Mouse (Mus musculus) E14TG2a.4 (cell line): ENCODE measurements around the gene Bbx.

ENCODE experiments used
- H3K27me3 ChIP-seq: 2 replicates; pipeline ENCODE4 v1.6.1; 2014; ENCODE audit warnings: low read length, control low read depth; ENCODE audit not compliant: insufficient read depth
- H3K36me3 ChIP-seq: 2 replicates; pipeline ENCODE4 v1.6.1; 2014; ENCODE audit warnings: low read length, control low read depth; ENCODE audit not compliant: insufficient read depth
- H3K4me1 ChIP-seq: replicated peaks from 2 replicates; pipeline ENCODE4 v1.6.1; 2014; ENCODE audit warnings: low read depth, low read length, control low read depth
- H3K4me3 ChIP-seq: replicated peaks from 2 replicates; pipeline ENCODE4 v1.5.1; 2014; ENCODE audit warnings: mild to moderate bottlenecking, low read length
- H3K9me3 ChIP-seq: 2 replicates; pipeline ENCODE4 v1.6.1; 2014; ENCODE audit warnings: low read length, control low read depth
- CTCF ChIP-seq: conservative IDR thresholded peaks from 2 replicates; pipeline ENCODE4 v1.5.1; 2014; ENCODE audit warnings: low read length
- NANOG ChIP-seq: IDR thresholded peaks from 2 replicates; pipeline ENCODE4 v1.6.1; 2014; ENCODE audit warnings: borderline replicate concordance, low read length, mixed read lengths
- POU5F1 ChIP-seq: IDR thresholded peaks from 2 replicates; pipeline ENCODE4 v1.6.1; 2014; ENCODE audit warnings: low read length, borderline replicate concordance

Gene Bbx

DNA sequence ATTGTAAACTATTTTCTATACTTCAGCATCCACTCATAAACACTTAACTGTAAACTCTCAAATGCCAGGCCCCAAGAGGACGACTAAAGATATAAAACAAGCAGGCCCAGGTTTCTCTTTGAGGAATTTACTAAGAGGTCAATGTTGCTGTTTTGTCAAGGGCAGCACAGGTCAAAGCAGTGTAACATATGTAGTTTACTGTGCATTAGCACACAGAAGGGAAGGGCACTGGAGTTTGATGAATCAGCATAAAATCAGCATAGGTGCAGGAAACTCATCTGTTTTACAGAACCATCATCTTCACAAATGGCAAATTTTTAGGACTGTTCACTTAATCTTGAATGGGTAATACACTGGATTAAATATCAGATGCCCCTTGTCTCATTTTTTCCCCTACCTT lies 205.9 kb downstream of the Bbx start:
- H3K36me3 ChIP-seq: peaks cover 11% of the 10 kb centered on the region
- no peaks in the 10 kb centered on the region for H3K27me3 ChIP-seq
- no peaks in the 10 kb centered on the region for H3K4me1 ChIP-seq
- no peaks in the 10 kb centered on the region for H3K9me3 ChIP-seq
- TF ChIP-seq POU5F1: no peak
- TF ChIP-seq NANOG: no peak
- TF ChIP-seq CTCF: no peak
- no peak overlapping the region for H3K4me3 ChIP-seq

DNA sequence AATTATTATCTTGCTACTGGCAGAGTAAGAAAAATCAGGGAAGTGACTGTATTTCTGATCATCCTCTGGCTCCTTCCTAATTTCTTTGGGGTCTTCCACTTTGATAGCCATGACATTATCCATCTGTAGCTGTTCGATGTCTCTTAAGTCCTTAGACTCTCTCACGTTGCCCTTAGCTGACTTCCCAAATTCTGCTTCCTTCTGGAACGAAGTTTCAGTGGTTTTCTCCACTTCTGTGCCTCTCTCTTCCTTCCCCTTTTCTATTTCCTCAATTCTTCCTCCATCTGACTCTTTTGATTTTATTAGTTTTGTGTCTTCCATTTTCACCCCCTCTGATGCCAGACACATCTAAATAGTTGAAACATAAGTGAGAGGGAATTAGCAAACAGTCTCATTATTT lies 207.2 kb downstream of the Bbx start:
- H3K36me3 ChIP-seq: peaks cover 15% of the 10 kb centered on the region
- no peaks in the 10 kb centered on the region for H3K9me3 ChIP-seq
- H3K4me3 ChIP-seq: no peak overlapping the region
- no peak for TF ChIP-seq POU5F1
- TF ChIP-seq CTCF: no peak
- no peak for TF ChIP-seq NANOG
- H3K4me1 ChIP-seq: no peaks in the 10 kb centered on the region
- H3K27me3 ChIP-seq: no peaks in the 10 kb centered on the region

DNA sequence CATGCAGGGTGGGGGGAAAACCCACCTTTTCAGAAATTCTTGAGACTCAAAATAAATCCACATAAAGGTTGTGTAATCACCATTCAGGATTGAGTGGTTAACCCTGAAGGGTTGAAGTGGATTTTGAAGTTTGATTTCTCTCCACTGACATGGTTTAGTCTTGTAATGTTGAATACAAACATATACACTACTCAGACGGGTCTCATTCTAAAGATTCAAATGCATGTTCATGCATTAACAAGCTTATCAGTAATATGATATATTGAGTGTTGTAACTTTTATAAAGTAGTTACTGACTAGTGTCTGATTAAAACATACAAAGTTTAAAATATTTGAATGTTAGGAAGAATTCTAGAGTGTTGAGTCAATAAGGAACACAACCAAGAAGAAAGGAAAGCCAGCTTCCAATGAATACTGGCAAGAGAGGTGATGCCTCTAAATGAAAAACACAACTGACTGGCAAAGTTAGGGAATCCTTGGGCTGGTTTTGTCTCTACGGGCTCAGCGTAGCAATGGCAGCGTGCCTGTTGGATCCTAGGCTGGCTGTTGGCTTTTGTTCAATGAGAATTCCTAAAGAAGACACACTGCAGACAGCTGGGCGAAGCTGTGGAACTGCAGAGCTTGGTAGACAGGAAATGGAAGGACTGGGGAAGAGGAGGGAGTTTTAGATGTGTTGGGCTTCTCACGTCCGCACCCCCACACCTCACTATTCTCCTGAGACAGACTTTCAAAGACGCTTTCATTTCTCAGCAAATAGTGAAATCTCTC lies 211.3 kb downstream of the Bbx start:
- TF ChIP-seq POU5F1 (no peak), NANOG (no peak), CTCF (no peak)
- Histone ChIP-seq H3K4me3 (no peak overlapping the region), H3K9me3 (no peaks in the 10 kb centered on the region), H3K36me3 (peaks cover 15% of the 10 kb centered on the region), H3K4me1 (no peaks in the 10 kb centered on the region), H3K27me3 (no peaks in the 10 kb centered on the region)

DNA sequence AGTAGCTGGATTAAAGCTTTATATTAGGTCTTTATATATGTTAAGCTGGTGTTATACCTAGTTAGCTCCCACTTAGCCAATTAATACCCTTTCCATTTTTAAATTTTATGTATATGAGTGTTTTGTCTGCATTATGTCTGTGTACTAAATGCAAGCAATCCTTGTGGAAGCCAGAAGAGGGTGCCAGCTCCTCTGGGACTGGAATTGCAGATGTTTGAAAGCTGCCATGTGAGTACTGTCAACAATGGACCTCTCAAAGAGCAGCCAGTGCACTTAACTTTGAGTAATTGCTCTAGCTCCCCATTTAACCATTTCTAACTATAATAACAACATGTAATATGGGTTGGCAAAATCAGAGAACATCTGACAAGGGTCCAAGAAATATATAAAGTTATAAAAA lies 215.1 kb downstream of the Bbx start:
- TF ChIP-seq POU5F1: no peak
- no peak for TF ChIP-seq NANOG
- no peak for TF ChIP-seq CTCF
- Histone ChIP-seq H3K9me3 (no peaks in the 10 kb centered on the region), H3K36me3 (peaks cover 4% of the 10 kb centered on the region; the same call in 1 of the 2 replicates)

DNA sequence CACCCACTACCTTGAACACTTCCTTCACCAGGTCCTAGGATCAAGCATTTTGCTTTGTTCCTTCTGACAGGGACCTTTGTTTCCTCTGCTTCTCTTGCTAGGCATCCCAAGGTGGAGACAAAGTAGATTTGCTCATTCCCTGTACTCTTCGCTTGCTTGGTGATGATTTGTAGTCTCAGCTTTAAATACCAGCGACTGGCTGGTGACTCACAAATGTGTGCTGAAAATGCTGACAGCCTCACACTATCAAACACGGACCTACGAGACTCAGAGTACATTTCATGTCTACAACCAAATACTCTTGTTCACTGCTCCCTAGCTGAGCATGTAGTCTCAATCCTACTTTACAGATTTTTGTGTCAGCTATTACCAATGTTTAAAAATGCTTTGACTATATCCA lies 220.5 kb downstream of the Bbx start:
- H3K27me3 ChIP-seq: no peaks in the 10 kb centered on the region
- H3K36me3 ChIP-seq: no peaks in the 10 kb centered on the region
- no peaks in the 10 kb centered on the region for H3K9me3 ChIP-seq
- H3K4me3 ChIP-seq: no peak overlapping the region
- TF ChIP-seq CTCF (no peak), POU5F1 (no peak), NANOG (no peak)
- H3K4me1 ChIP-seq: no peaks in the 10 kb centered on the region

More for the DNA sequence above, 215.1 kb downstream of the Bbx start:
- no peaks in the 10 kb centered on the region for H3K4me1 ChIP-seq
- H3K4me3 ChIP-seq: no peak overlapping the region
- no peaks in the 10 kb centered on the region for H3K27me3 ChIP-seq

DNA sequence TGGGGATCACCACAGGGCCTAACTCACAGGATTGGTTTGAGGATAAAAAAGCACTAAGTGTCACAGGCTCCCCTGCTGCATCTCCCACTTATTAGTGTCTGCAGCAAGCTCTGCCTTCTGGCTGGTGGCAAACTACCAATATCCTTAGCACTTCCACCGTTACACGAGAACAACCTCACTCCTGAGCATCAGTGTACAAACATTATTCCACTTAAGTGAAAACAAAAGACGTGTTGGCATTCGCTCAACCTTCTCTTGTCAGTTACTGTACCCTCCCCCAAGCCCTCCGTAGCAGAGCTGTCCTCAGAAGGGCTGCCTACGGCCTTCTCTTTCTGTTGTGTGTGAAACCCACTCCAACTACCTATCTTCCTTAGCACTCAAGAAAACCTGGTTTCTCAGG lies 221.0 kb downstream of the Bbx start:
- Histone ChIP-seq H3K4me3 (no peak overlapping the region), H3K36me3 (no peaks in the 10 kb centered on the region), H3K27me3 (no peaks in the 10 kb centered on the region), H3K9me3 (no peaks in the 10 kb centered on the region), H3K4me1 (no peaks in the 10 kb centered on the region)
- no peak for TF ChIP-seq NANOG
- TF ChIP-seq CTCF: no peak
- TF ChIP-seq POU5F1: no peak

DNA sequence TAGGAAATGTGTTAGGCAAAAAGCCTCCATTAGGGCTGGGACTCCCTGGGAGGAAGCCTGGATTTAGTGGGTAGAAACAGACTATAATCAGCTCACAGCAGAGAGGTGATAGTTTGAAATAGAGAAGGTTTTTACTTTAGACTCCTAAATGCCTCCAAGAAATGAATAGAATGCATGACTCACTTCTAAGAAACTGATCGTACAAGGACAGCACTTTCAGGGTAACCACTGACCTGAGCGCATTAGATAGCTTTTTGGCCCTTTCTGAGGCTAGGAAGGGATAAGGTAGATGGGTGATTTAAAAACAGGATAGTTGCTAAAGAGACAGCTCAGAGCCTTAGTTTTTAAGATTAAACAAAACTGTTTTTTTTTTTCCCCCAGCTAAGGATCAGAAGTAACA lies 221.4 kb downstream of the Bbx start:
- no peak overlapping the region for H3K4me3 ChIP-seq

DNA sequence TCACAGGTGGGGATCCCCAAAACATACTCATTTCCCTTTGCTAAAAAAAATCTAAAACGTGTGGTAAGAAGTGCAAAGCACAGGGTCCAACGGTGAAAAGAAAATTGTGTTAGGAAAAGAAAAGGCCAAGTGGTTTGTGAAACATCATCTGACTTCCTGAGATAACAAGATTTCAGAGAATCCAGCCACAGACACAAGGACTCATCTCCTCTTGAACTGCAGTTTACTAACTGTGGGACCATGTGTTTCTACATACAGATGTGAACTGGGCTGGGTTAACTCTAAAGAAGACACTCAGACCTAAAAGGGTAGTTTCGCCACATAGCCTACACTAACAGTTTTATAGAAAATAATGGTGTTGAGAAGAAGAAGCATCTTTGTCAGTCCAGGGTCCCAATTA lies 227.2 kb downstream of the Bbx start:
- TF ChIP-seq NANOG (no peak), CTCF (no peak), POU5F1 (no peak)
- no peaks in the 10 kb centered on the region for H3K27me3 ChIP-seq
- H3K4me3 ChIP-seq: no peak overlapping the region
- H3K36me3 ChIP-seq: peaks cover 14% of the 10 kb centered on the region
- peaks cover 7% of the 10 kb centered on the region; the same call in 1 of the 2 replicates for H3K4me1 ChIP-seq
- H3K9me3 ChIP-seq: no peaks in the 10 kb centered on the region

More for the DNA sequence above, 221.4 kb downstream of the Bbx start:
- TF ChIP-seq NANOG (no peak), POU5F1 (no peak), CTCF (no peak)
- Histone ChIP-seq H3K9me3 (no peaks in the 10 kb centered on the region), H3K27me3 (no peaks in the 10 kb centered on the region), H3K36me3 (no peaks in the 10 kb centered on the region), H3K4me1 (no peaks in the 10 kb centered on the region)
